Mouse (Mus musculus): ENCODE data around the gene Gng7.

DNA sequence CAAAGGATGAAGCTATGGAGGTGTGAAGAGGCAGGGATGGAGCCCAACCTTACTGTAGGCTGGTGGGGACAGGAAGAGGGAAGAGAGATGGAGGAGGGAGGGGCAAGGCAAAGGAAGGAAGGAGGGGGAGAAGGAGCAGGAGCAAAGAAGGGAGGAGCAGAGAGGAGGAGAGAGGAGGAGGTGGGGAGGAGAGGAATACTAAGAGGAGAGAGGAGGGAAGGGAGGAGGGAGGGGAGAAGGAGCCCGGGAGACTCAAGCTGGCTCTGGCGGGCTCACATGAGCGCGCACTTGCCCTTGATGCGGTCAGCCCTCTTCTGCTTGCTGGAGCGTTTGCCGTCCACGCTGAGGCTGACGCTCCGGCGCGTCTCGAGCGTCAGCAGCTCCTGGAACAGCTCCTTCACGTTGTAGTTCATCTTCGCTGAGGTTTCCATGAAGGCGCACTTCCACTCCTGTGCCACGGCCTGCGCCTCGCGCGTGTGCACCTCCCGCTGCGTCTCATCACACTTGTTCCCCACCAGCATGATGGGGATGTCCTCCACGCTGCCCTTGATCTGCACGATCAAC lies 6.9 kb upstream of the Gng7 start:
- TF ChIP-seq EP300 (IDR thresholded peaks at IDR 0.05; ENCODE audit: insufficient read depth, low read depth, low read length) (no peak), POLR2A (IDR thresholded peaks at IDR 0.05; ENCODE audit: insufficient read depth, low read depth, low read length) (no peak)
